Mouse (Mus musculus) adrenal gland (tissue): ENCODE measurements around the gene Ptger1.

ENCODE experiments used
- intact Hi-C: fragments of 180-260 bp; cut with DNase I; formaldehyde crosslinking; loops from one replicate; pipeline ENCODE4 v1.15.1; 2025
- long read RNA-seq, 2 experiments: library from polyadenylated mRNA; unstranded; transcript quantifications; one replicate each; pipeline ENCODE4 v2.0.0; 2020; ENCODE audit warnings: borderline replicate concordance in 1 of 2; ENCODE audit not compliant: insufficient replicate concordance in 1 of 2

Ptger1 gene
- long read RNA-seq, experiment 1: 0 reads
- long read RNA-seq, experiment 2, full-length matches to known transcripts: 2 of 2 reads
- long read RNA-seq, experiment 2, partial matches to known transcripts: 0 of 2 reads
- long read RNA-seq, experiment 2, other reads (novel, unspliced or antisense): 0 of 2 reads

DNA sequence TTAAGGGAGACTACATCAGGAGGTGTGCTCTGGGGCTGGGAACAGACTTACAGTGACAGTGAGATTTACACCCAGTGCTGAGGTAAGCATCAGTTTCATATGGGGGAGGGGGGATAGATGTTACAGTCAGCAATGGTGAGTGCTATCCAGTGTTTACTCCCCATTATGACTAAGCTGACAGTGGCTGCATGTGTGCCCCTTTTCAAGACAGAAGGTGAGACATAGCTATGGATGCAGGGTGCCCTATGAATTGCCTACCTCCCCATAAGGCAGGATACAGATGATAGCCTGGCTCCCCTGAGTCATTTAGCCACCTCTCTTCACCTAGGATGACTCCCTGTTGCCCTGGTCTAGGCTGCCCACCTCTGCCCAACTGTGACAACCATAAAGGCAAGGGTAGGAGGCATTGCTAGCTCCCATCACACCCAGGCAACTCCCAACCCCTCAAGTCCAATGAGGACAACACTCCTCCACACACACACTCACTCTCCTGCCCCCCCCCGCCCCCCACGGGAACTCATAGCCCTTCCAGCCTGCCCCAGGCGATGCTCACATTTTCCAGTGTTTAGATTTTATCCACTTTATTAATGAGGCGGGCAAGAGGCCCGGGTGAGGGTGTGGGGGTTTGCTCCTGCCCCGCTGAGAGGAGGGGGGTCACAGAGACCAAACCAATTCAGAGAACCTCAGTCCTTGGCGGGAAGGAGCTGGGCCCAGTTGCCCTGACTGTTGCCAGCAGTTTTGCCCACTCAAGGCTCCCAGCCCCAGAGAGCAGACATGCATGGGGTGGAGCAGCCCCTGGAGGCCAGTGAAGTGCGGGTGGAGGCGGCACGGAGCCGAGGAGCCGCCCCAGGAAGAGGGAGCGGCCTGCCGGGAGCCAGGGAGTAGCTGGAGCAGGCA, at the start of gene Ptger1:
Gene Ptger1 (plus strand): TSS at position 710 of the 897 bp plus-strand sequence.
- intact Hi-C loops: no loop called here

DNA sequence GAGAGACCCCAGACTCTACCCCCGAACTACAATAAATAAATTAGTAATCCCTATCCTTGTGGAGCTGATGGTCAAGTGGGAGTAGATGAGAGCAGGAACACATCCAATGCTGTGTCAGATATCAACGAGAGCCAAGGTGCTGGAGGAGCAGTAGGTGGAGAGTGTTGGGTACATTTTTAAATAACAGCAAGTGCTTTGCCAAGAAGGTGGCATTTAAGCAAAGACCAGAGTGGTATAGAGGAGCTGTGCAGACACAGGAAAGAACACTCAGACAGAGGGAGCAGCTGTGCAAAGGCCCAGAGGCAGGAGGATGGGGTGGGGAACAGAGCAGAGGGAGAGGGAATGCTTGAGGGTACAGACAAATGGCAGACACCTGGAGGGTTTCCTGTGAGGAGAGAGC, 49.4 kb upstream of the Ptger1 start:
- intact Hi-C loops: no loop called here

DNA sequence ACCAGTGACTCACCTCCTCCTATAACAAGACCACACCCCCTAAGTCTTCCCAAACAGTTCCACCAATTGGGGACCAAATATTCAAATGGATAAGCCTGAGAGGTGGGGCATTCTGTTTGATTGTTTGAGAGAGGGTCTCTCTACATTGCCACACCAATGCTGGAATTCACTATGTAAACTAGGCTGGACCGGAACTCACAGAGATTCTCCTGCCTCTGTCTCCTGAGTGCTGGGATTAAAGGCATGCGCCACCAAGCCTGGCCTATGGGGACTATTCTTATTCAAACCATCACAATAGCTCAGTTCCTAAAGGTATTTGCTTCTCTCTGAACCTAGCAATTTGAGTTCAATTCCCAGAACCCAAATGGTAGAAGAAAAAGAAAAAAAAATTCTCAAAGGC, 47.9 kb upstream of the Ptger1 start:
- intact Hi-C loops: no loop called here

DNA sequence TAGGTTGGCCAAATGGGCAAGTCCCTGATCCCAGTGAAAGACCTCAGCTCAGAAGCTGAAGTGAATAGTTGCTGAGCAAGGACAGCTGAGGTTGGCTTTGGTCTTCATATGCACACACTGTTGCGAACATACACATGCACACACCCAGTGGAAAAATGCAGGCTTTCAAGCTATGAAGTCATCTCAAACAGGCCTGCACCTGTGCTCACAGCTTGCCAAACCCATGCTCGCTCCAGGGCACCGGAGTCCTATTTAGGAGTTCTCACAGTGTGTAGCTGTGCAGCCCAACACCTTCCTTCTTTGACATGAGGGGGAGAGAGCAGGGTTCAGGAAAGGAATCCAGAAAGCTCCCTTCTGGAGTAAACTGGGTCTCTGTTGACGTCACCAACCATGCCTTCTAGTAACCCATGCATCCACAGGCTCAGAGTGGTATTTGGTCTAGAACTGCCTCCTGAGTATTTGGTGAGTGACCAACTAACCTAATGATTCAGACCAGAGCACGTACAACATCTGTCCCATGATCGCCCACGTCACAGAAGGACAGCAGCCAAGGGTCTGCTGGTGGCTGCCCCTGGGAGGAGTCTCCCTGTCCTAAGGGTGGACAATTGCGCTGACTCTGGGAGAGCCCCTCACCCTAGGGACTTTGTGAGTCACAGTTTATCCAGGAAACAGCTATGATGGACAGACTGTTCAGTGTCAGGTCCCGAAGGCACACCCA, 46.8 kb upstream of the Ptger1 start:
- intact Hi-C loops: no loop called here

DNA sequence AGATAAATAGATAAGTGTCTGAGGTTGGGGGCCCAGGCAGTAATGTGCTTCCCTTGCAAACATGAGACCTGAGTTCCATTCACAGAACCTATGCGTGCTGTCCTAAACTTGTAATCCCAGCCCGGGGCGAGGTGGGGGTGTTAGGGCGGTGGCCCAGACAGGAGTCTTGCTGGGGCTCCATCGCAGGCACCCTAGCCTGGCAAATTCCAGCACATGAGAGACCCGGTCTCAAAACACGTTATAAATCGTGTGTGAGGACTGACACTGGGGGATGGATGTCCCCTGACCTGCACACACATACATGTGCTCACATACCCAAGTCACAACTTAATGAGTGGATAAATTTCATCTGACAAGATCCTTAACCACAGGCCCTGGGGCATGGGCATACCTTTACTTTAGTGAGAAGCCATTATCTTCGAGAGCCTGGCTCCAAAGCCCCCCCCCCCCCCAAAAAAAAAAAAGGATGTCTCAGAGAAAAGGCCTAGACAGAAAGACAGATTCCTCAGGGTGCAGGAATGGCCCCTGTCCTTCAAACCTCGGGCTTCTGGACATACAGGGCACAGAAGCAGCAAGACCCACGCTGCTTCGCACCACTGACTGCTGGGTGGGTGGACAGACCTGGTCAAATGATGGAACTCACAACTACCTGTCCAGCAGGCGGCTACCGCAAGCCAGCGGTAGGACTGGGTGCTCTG, 44.6 kb upstream of the Ptger1 start:
- intact Hi-C loops: no loop called here

DNA sequence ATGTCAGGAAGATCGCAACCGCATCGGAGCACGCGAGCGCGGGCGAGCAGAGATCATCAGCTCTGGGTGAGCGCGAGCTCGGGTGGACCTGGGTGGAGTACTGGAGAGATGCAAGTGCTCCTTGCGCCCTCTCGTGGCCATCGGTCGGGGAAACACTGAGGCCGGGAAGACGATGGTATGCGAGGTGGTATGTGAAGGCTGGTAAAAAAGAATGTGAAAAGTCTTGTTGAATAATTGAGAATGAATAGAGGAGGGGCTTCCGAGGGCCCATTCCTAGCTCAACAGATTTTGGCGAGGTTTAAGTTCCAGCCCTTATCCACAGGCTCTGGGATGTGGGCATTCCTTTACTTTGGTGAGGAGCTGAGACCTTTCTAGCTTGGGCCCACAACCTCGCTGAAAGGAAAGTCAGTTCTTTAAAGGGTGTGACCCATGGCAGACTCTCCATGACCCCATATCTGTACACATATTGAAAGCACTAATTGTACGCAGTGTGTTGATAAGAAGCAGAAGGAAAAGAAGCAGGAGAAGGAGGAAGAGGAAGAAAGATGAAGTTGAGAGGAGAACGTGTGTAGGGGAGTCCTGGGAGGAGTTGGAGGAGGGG, 44.0 kb upstream of the Ptger1 start:
- intact Hi-C loops: no loop called here

DNA sequence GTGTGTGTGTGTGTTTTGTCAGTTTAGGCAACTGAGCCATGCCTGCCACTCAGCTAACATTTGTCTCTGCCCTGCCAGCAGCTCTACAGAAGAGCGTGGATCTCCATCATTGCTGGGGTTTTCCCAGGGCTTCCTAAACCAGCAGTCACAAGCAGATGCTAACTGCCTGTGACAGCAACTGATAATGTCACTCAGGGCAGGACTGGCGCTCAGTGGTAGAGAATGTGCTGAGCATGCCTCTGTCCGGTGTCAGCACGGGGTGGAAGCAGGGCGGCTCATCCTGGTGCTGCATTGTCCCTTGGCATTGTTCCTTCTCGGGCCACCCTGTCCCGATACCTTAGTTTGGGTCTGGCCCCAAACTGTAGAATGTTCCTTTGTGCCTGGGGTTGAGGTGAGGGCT, 42.9 kb upstream of the Ptger1 start:
- intact Hi-C loops: no loop called here

DNA sequence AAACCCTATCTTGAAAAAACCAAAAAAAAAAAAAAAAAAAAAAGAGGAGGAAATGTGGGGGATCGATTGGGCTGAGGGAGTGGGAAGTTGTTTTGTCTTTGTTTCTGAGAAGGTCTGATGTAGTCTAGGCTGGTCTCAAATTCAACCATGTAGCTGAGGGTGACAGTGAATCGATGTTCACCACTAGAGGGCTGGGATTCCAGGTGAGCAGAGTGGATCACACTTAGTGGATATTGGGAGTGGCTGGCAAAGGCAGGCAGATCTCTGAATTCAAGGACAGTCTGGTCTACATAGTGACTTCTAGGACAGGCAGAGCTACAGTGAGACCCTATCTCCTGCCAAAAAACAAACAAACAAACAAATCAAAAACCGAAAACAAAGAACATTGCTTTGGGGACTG, 41.7 kb upstream of the Ptger1 start:
- intact Hi-C loops: no loop called here

DNA sequence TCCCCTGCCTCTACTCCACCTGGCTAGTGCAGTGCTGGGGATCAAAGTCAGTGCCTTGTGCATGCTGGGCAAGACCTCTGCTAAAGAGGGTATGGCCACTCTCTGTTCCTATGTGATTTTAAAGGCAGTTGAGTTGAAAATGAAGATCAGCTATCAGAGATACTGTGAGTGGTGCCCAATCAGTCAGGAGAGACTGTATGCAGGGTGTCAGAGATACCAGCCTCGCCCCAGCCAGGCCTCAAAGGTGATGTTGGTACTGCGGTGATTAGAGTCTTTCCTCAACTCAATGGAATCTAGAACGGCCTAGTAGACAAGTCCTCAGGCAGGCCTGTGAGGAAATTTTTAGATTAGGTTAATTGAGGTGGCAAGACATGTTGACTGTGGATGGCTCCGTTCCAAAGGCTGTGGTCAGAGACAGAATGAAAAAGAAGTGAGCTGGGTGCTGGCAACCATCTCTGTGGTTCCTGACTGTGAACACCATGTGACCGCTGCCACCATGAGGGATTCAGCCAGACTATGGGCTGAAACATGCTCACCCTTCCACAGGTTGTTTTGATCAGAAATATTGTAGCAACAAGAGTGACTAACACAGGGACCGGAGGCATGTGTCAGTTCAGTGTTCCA, 40.7 kb upstream of the Ptger1 start:
- intact Hi-C loops: no loop called here

DNA sequence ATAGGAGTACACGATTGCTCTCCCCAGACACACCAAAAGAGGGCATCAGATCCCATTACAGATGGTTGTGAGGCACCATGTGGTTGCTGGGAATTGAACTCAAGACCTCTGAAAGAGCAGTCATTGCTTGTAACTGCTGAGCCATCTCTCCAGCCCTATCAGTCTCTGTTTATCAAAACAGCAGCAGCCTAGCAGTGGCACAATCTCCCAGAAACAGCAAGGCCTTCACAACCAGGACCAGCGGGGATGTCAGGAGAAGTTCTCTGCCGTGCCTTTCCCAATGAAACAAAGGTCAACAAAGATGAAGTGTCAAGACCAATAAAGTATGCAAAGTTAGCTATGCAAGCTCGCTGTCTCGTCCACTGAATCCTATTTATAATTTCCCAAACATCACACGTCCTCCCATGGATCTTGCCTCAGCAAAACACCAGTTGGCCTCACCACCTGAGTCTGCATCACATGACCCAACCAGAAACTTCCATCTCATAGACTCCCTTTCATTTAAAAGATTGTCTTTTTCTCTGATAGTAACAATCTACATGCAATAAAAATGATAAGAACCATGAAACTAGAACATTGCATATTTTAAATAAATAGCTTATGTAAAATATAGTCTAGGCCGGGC, 34.3 kb upstream of the Ptger1 start:
- intact Hi-C loops: no loop called here

DNA sequence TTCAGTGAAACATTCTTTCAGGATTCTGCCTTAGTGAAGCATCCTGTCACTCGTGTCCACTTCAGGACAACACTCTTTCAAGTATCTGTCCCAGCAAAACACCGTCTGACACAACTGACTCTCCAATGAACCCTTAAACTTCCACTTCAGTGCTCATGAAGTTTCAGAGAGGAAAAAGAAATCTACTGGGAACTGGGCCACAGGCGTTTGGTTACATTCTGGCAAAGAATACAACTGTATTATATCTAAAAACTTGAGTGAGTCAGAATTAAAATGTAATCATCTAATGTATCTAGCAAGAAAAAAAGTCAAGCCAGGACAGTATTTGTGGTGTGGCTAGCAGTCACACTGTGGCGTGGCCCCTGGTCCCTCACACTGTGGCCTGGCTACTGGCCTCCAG, 27.6 kb upstream of the Ptger1 start:
- intact Hi-C loops: no loop called here

DNA sequence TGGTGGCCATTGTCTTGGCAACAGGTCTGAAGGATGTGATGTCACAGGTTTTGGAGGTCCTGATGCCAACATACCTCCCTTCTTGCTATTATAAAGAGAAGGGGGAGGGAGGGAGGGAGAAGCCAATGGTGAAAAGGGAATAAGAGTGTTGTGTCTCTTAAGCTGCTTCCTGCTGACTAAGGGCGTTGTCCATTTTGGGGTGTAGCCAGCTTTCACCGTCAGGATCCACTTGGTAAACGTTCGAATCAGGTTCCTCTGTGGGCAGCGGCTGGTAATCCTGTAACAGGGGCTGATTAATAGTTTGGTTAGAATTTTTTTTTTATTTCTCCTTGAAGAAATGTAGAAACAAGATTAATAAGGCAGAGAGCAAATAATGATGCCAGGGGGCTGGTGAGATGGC, 26.8 kb upstream of the Ptger1 start:
- intact Hi-C loops: no loop called here

DNA sequence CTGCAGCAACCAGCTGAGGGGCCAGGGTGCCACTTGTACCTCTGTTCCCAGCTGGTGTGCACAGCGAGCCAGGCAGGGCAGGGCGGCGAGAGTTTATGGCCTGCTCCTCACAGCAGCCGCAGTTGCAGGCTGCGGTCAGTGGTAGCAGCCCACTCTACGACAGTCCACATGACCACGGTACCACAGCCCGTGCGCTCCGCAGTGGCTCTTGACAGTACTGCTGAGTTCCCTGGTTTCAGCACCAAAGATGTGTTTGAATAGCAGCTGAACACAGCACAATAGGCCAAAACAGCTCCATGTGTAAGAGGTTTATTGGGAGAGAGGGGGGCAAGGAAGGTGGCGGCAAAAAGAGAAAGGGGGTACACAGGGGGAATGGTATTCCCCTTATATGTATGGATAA, 19.0 kb upstream of the Ptger1 start:
- intact Hi-C loops: no loop called here

DNA sequence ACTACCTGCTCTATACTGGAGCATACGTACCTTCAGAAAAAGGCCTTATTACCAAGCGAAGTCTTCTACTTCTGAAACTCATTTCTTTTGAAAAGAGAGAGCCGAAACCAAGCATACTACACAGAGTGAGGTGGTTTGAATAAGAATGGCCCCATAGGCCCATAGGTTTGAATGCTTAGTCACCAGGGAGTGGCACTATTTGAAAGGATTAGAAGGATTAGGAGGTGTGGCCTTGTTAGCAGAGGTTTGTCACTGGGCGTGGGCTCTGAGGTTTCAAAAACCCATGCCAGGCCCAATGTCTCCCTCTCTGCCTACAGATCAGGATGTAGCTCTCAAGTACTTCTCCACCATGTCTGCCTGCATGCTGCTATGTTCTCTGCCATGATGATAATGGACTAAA, 18.4 kb upstream of the Ptger1 start:
- intact Hi-C loops: no loop called here

DNA sequence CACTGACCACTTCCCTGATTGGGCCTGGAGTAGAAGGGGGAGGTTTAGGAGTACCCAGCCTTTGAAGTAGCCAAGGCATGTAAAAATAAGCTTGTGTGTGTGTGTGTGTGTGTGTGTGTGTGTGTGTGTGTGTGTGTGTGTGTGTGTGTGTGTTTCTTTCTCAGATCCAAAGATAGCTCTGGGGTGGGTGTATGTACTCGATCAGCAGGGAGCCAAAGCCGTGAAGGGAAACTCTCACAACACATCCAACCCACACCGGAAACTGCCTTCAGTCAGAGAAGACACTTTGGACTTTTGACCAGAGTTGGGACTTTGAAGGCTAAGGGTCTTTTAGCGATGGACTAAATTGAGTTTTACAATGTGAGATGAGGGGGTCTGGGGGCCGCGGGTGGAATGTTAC, 16.8 kb upstream of the Ptger1 start:
- intact Hi-C loops: loop anchor here (5.0 kb wide), 1 partner anchor 37 kb away; no protein-coding TSS in a partner anchor

DNA sequence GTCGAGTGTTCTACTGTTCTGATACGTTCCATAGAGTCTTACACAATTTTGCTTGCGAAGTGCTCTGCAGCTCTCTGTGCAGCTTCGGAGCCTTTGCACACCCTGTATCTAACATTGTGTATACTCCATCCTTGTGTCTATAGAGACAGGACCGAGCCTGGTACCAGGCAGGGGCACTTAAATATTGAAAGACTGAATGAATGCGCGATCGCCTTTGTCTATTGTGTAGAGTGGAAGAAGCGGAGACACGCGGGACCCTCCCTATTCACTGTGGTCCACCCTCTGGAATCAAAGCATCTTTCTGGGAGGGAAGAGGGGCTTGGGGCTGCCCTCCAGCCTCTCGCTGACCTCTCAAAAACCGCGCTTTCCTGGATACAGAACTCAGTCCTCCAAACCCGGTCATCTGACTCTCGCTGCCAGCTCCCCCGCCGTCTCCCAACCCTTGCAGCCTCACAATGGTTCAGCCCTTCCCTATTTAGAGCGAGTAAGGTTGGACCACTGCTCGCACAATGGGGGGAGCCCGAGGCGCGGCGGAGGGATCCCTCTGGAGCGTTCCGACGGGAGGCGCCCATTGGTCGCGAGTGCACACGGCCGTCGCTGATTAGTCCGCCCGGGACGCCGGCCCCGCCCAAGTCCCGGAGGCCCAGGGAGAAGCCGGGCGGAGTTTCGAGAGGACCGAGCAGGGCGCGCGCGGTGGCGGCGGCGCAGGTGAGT, 14.3 kb upstream of the Ptger1 start, which contains the start of gene Gipc1:
Gene Gipc1 (plus strand): TSS at position 648 of the 714 bp plus-strand sequence.
- intact Hi-C loops: loop anchor here (5.0 kb wide), 1 partner anchor 40 kb away; no protein-coding TSS in a partner anchor

DNA sequence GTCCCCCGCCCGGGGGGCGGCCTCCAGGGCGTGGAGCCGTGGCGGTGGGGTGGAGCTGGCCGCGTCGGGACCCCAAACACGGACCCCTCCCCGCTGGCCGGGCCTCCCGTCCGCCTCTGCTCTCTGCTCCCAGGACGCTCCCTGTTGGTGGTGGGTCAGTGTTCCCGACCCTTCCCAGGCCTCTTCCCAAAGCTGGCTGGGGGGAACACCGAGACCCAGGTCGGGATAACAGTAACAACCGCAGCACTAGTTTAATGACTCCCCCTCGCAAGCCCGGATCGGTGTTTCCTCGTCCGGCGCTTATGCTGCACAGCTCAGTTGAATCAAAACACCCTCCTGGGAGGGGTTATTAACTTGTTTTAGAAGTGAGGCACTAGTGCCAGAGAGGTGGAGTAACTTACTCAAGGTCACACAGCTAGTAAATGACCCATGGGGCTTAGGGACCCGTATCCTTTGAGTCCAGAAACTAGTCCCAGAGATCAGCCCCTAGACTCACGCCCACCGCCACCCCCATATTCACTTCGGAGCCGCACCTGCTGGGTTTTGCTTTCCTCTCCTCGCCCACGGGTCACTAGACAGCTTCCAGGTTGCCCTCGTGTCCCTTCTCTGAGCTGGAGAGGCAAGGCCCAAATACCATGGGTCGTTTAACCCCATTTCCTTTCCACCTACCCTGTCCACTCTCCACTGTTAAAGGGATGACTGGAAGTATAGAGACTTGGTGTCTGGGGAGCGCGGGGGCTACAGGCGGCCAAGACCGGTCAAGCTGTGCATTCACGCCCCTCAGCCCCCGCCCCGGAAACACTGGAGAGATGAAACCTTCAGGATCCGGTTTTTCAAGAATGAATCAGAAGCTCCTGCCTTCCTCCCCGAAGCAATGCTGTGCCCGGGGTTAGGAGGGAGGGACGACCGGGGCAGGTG, 13.5 kb upstream of the Ptger1 start:
- intact Hi-C loops: loop anchor here (5.0 kb wide), 1 partner anchor 41 kb away; no protein-coding TSS in a partner anchor

DNA sequence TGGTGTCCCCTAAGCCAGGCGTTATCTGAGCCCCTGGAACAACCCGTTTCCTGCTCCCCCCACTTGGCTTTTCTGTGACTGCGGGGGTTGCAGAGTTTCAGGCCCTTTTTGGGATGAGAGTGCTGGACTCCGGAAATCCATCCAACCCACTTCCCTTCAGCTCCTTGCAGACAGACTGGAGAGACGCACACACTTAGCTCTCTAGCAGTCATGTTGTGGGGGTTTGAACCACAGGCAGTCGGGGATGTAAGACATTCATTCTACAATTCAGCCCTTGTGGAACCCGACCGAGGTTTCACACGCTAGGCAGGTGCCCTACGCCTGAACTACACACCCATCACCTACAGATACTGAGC, 12.8 kb upstream of the Ptger1 start:
- intact Hi-C loops: loop anchor here (5.0 kb wide), 1 partner anchor 41 kb away; no protein-coding TSS in a partner anchor
